Mouse (Mus musculus): ENCODE results near the gene Acsbg2. TPM values are rescaled to one million over a fixed set of nuclear protein-coding genes. Genes with fewer than 3 reads are reported as not detected.

Gene Acsbg2
- polyA plus RNA-seq, 1 experiment, result not detected

DNA sequence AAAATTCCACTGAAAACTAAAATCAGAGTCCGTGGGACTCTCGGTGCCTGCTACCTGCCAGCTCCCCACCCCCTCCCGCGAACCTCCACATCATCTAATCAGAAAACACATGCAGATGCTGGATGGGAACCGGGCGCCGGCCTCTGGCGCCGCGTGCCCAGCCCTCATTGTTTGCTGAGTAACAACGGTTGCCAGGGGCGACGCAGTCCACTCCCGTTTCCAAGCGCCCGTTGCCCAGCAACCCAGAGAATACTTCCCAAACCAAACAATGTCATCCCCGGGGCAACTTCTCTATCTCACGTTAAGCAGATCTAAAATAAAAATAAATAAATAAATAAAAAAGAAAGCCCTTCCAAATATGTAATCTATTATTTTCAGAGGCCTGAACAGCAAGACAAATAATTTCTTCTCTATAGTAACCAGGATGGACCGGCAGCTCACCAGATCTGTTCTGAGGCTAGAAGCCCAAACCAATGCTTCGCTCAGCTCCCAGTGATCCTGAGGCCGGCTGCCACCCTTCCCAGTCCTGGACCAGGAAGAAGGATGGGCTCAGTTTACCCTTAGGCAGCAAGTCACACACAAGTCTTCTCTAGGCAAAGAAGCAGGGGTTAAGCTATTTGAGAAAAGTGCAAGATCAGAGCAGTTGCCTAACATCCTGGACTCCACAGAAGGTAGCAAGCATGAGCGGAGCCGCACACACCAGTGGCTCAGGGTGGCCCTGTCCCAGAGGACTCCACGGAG, 59.8 kb downstream of the Acsbg2 start:
- Histone ChIP-seq H3K4me1 (ENCODE audit: control insufficient read depth, insufficient read depth, low read length) (peaks cover 6% of the 10 kb centered on the region; the same call in 1 of the 2 replicates), H3K27ac (ENCODE audit: insufficient read depth, low read length) (no peak overlapping the region), H3K4me3 (ENCODE audit: insufficient read depth, low read length) (no peak overlapping the region)
- TF ChIP-seq CTCF (IDR thresholded peaks at IDR 0.05; ENCODE audit: borderline replicate concordance, insufficient read depth, low read length) (no peak), POLR2A (IDR thresholded peaks at IDR 0.05; ENCODE audit: low read depth, low read length) (no peak)

DNA sequence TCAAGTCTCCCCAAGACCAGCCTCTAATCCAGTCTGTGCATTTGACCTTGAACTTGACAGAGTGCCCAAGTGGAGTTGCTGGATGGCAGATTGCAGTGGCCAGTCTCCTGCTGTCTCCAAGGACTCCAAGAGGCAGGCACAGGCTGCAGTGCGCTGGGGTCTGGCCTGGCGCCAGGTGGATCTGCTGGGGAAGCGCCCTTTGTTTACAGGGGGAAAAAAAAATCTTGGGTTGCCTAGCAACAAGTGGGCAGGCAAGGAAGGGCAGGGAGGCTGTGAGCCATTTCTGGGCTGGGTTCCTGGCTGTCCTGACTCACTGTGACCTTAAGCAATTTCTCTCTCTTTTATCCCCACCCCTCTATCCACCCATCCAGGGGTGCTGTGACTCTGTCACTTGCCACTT, 64.0 kb downstream of the Acsbg2 start:
- TF ChIP-seq CTCF (IDR thresholded peaks at IDR 0.05; ENCODE audit: borderline replicate concordance, insufficient read depth, low read length) (no peak), POLR2A (IDR thresholded peaks at IDR 0.05; ENCODE audit: low read depth, low read length) (no peak)
- Histone ChIP-seq H3K4me1 (ENCODE audit: control insufficient read depth, insufficient read depth, low read length) (peaks cover 6% of the 10 kb centered on the region; the same call in 1 of the 2 replicates), H3K27ac (ENCODE audit: insufficient read depth, low read length) (no peak overlapping the region), H3K4me3 (ENCODE audit: insufficient read depth, low read length) (no peak overlapping the region)

DNA sequence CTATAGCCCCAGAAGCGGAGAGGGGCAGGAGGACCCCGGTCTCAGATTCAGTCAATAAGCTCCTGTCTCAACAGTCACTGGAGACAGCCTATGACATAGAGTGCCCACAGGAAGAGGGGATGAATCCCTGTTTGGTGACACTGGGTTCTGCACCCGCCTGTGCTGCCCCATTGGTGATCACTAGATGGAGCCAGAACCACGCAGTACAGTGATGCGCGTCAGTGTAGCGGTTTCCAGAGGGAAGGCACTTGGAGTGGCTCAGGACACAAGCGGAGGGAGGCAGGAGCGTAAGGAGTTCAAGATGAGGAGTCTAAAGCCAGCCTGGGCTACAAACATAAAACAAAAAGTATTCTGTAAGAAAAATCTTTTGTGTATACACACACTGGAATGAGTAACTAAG, 65.7 kb downstream of the Acsbg2 start:
- Histone ChIP-seq H3K4me1 (ENCODE audit: control insufficient read depth, insufficient read depth, low read length) (peaks cover 6% of the 10 kb centered on the region; the same call in 1 of the 2 replicates), H3K4me3 (ENCODE audit: insufficient read depth, low read length) (no peak overlapping the region), H3K27ac (ENCODE audit: insufficient read depth, low read length) (no peak overlapping the region)
- no peak for TF ChIP-seq POLR2A (IDR thresholded peaks at IDR 0.05; ENCODE audit: low read depth, low read length)
- TF ChIP-seq CTCF (IDR thresholded peaks at IDR 0.05; ENCODE audit: borderline replicate concordance, insufficient read depth, low read length), result peak; percentile 100

DNA sequence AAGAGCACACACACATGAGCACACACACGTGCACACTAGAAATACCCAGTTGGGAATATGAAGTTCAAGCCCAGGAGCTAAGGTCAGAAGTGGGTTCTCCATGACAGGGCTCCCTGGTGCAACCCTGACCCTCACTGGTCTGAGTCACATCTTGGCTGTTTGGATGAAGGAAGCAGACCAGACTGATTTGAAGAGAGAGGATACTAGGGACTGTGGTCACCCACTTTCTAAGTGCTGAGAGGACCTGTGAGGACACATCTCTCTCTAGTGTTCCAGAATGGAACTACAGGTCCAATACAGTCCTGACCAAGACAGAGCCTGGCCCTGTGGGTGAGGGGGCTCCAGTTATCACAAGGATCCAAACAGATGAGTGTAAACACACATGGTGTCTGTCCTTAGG, 68.5 kb downstream of the Acsbg2 start:
- Histone ChIP-seq H3K4me3 (ENCODE audit: insufficient read depth, low read length) (no peak overlapping the region), H3K27ac (ENCODE audit: insufficient read depth, low read length) (no peak overlapping the region), H3K4me1 (ENCODE audit: control insufficient read depth, insufficient read depth, low read length) (peaks cover 6% of the 10 kb centered on the region; the same call in 1 of the 2 replicates)
- no peak for TF ChIP-seq POLR2A (IDR thresholded peaks at IDR 0.05; ENCODE audit: low read depth, low read length)
- no peak for TF ChIP-seq CTCF (IDR thresholded peaks at IDR 0.05; ENCODE audit: borderline replicate concordance, insufficient read depth, low read length)

DNA sequence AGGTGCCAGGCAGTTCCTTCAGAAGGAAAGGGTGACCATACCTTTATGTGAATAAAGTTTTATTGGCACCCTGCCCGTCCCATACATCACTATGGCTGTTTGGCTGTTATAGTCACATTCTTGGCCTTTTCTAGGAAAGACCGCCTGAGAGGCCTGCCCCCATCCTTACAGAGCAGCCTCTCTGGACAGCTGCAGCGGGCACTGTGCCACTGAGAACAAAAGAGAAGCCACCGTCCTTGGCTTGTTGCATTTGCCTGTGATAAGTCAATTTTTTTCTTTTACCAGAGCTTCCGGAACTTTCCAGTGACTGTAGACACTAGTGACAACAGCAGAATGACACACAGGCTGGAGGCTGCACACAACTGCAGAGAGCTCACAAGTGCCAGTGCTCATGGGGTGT, 69.3 kb downstream of the Acsbg2 start:
- Histone ChIP-seq H3K4me3 (ENCODE audit: insufficient read depth, low read length) (no peak overlapping the region), H3K4me1 (ENCODE audit: control insufficient read depth, insufficient read depth, low read length) (0 out of 2 replicates have a peak, but pooled peaks cover 3% of the 10 kb centered on the region), H3K27ac (ENCODE audit: insufficient read depth, low read length) (no peak overlapping the region)
- no peak for TF ChIP-seq POLR2A (IDR thresholded peaks at IDR 0.05; ENCODE audit: low read depth, low read length)
- no peak for TF ChIP-seq CTCF (IDR thresholded peaks at IDR 0.05; ENCODE audit: borderline replicate concordance, insufficient read depth, low read length)

DNA sequence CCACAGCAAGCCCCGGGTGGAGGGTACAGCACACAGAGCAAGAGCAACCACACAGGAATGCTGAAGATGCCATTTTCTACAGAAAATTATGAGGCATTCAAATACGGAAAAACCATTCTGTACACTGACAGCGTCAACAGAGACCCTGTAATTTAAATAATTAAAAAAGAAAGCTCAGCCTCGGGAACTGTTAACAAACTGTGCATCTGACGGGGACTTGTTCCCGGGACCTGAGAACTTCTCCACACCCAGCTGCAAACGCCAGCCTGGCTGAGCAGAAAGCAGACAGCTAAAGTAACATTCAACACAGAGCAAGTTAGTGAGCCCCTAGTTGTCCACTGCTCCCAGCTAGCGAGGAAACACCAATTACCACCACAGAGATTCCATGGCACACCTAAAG, 72.2 kb downstream of the Acsbg2 start:
- Histone ChIP-seq H3K4me3 (ENCODE audit: insufficient read depth, low read length) (no peak overlapping the region), H3K4me1 (ENCODE audit: control insufficient read depth, insufficient read depth, low read length) (no peaks in the 10 kb centered on the region), H3K27ac (ENCODE audit: insufficient read depth, low read length) (no peak overlapping the region)
- no peak for TF ChIP-seq POLR2A (IDR thresholded peaks at IDR 0.05; ENCODE audit: low read depth, low read length)
- no peak for TF ChIP-seq CTCF (IDR thresholded peaks at IDR 0.05; ENCODE audit: borderline replicate concordance, insufficient read depth, low read length)

DNA sequence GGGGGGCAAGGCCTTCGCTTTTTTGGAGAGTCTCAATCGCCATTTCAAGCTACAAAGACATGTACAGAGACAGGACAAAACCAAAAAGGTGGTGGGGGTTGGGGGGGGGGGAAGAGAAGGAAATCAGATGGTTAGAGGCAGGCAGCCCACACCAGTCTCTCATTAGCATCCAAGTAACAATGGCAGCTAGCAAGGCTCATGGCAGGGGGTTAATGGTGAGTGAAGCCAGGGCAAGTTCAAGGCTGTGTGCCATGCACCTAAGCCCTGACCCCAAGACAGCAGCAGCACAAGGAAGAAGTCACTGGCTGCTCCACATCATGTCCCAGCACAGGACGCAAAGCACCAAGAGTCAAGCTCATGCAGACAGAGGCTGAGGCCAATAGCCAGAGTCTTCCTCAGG, 75.0 kb downstream of the Acsbg2 start:
- Histone ChIP-seq H3K4me3 (ENCODE audit: insufficient read depth, low read length) (no peak overlapping the region), H3K27ac (ENCODE audit: insufficient read depth, low read length) (no peak overlapping the region), H3K4me1 (ENCODE audit: control insufficient read depth, insufficient read depth, low read length) (no peaks in the 10 kb centered on the region)
- TF ChIP-seq CTCF (IDR thresholded peaks at IDR 0.05; ENCODE audit: borderline replicate concordance, insufficient read depth, low read length), result no peak
- no peak for TF ChIP-seq POLR2A (IDR thresholded peaks at IDR 0.05; ENCODE audit: low read depth, low read length)

DNA sequence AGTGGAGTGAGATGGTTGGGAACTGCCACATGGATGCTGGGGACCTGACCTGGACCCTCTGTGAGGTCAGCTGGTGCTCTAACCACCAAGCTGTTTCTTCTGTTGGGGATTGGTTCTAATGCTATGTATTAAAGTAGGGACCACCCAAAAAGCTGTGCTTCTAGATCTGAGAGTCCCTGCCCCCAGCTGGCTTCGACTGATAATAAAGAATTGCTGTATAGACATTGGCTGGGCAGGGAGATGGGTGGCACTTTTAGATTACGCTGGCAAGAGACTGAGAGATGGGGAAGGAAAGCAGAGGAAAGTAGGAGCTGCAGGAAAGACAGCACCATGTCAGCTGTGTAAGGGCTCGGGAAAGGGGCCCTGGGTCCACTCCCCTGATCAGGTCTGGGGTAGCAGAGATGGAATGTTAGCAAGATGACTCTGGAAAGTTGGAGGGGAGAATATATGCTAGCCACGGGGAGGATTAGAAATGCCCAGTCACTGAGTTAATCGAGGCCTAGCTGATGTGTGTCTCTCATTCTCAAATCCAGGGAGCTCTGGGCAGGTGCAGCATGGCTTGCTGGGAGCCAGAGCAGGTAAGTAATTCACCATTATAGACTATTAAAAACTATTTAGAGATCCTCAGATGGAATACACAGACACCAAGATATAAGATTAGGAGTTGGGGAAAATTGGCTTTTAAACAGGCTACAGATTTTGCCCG, 80.5 kb downstream of the Acsbg2 start:
- H3K4me3 ChIP-seq (ENCODE audit: insufficient read depth, low read length), result no peak overlapping the region
- H3K4me1 ChIP-seq (ENCODE audit: control insufficient read depth, insufficient read depth, low read length), result no peaks in the 10 kb centered on the region
- H3K27ac ChIP-seq (ENCODE audit: insufficient read depth, low read length), result no peak overlapping the region
- TF ChIP-seq CTCF (IDR thresholded peaks at IDR 0.05; ENCODE audit: borderline replicate concordance, insufficient read depth, low read length), result no peak
- no peak for TF ChIP-seq POLR2A (IDR thresholded peaks at IDR 0.05; ENCODE audit: low read depth, low read length)

Other genes starting within 250 kb of the Acsbg2 start
- gene Lonp1, start 247.6 kb downstream of the Acsbg2 start, polyA plus RNA-seq (2011; ENCODE audit: insufficient read length, low read depth, missing spikeins), result 84.6 and 91.7 TPM in 2 replicates
- 0.38 and 0.56 TPM in 2 replicates for gene Catsperd, start 246.3 kb downstream of the Acsbg2 start, polyA plus RNA-seq (2011; ENCODE audit: insufficient read length, low read depth, missing spikeins)
- 42.3 and 45.7 TPM in 2 replicates for gene Ranbp3, start 201.2 kb downstream of the Acsbg2 start, polyA plus RNA-seq (2011; ENCODE audit: insufficient read length, low read depth, missing spikeins)
- 114 and 127 TPM in 2 replicates for gene Ndufa11, start 156.7 kb downstream of the Acsbg2 start, polyA plus RNA-seq (2011; ENCODE audit: insufficient read length, low read depth, missing spikeins)
- gene Vmac, start 156.4 kb downstream of the Acsbg2 start, polyA plus RNA-seq (2011; ENCODE audit: insufficient read length, low read depth, missing spikeins), result 15.0 and 15.1 TPM in 2 replicates
- gene Nrtn, start 116.9 kb downstream of the Acsbg2 start, polyA plus RNA-seq (2011; ENCODE audit: insufficient read length, low read depth, missing spikeins), result not detected in 2 replicates
- 17.4 and 17.6 TPM in 2 replicates for gene Dus3l, start 109.7 kb downstream of the Acsbg2 start, polyA plus RNA-seq (2011; ENCODE audit: insufficient read length, low read depth, missing spikeins)
- not detected in 2 replicates for gene Prr22, start 104.2 kb downstream of the Acsbg2 start, polyA plus RNA-seq (2011; ENCODE audit: insufficient read length, low read depth, missing spikeins)
- gene Rfx2, start 43.4 kb downstream of the Acsbg2 start, polyA plus RNA-seq (2011; ENCODE audit: insufficient read length, low read depth, missing spikeins), result 0.70 and 0.86 TPM in 2 replicates
- not detected in 2 replicates for gene 1700061G19Rik, start 1.0 kb upstream of the Acsbg2 start, polyA plus RNA-seq (2011; ENCODE audit: insufficient read length, low read depth, missing spikeins)
- 32.8 and 33.6 TPM in 2 replicates for gene Mllt1, start 61.0 kb upstream of the Acsbg2 start, polyA plus RNA-seq (2011; ENCODE audit: insufficient read length, low read depth, missing spikeins)
- gene Acer1, start 107.7 kb upstream of the Acsbg2 start, polyA plus RNA-seq (2011; ENCODE audit: insufficient read length, low read depth, missing spikeins), result not detected in 2 replicates
- gene Clpp, start 115.9 kb upstream of the Acsbg2 start, polyA plus RNA-seq (2011; ENCODE audit: insufficient read length, low read depth, missing spikeins), result 46.5 and 49.5 TPM in 2 replicates
- 8.2 and 8.6 TPM in 2 replicates for gene Alkbh7, start 122.9 kb upstream of the Acsbg2 start, polyA plus RNA-seq (2011; ENCODE audit: insufficient read length, low read depth, missing spikeins)
- gene Pspn, start 125.6 kb upstream of the Acsbg2 start, polyA plus RNA-seq (2011; ENCODE audit: insufficient read length, low read depth, missing spikeins), result not detected in 2 replicates
- 49.7 and 62.1 TPM in 2 replicates for gene Gtf2f1, start 136.8 kb upstream of the Acsbg2 start, polyA plus RNA-seq (2011; ENCODE audit: insufficient read length, low read depth, missing spikeins)
- not detected in 2 replicates for gene Gm17949, start 137.0 kb upstream of the Acsbg2 start, polyA plus RNA-seq (2011; ENCODE audit: insufficient read length, low read depth, missing spikeins)
- 77.2 and 82.4 TPM in 2 replicates for gene Khsrp, start 157.1 kb upstream of the Acsbg2 start, polyA plus RNA-seq (2011; ENCODE audit: insufficient read length, low read depth, missing spikeins)
- not detected in 2 replicates for gene Slc25a41, start 167.2 kb upstream of the Acsbg2 start, polyA plus RNA-seq (2011; ENCODE audit: insufficient read length, low read depth, missing spikeins)
- gene Crb3, start 184.7 kb upstream of the Acsbg2 start, polyA plus RNA-seq (2011; ENCODE audit: insufficient read length, low read depth, missing spikeins), result not detected in 2 replicates
- gene Slc25a23, start 185.4 kb upstream of the Acsbg2 start, polyA plus RNA-seq (2011; ENCODE audit: insufficient read length, low read depth, missing spikeins), result 8.4 and 10.4 TPM in 2 replicates
- gene Dennd1c, start 204.1 kb upstream of the Acsbg2 start, polyA plus RNA-seq (2011; ENCODE audit: insufficient read length, low read depth, missing spikeins), result 0.40 TPM in 1 of 2 replicates, not detected in the other
- gene Tubb4a, start 213.3 kb upstream of the Acsbg2 start, polyA plus RNA-seq (2011; ENCODE audit: insufficient read length, low read depth, missing spikeins), result 0.95 and 1.7 TPM in 2 replicates
- gene Tnfsf9, start 230.9 kb upstream of the Acsbg2 start, polyA plus RNA-seq (2011; ENCODE audit: insufficient read length, low read depth, missing spikeins), result 4.3 and 6.3 TPM in 2 replicates

Measured in embryonic fibroblast, embryonic 13.5 days (primary cell).